Mouse (Mus musculus): ENCODE data around the gene Rapgef4.

DNA sequence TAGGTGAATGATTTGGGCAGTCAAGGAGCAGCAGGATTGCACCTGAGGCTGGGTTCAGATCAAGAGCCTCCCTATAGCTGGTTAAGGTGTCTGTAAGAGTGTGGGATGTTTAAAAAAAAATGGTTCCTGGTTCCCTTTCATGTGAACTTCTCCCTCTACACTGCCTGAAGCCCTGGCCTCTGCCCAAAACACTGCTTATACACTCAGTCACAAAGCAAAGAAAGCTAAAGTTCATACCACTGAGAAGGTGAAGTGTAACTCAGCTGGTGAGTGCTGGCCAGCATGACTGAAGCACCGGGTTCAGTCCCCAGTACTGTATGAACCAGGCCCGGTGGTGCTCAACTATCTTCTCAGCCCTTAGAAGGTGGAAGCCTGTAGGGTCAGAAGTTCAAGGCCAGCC lies 218.4 kb downstream of the Rapgef4 start:
- TF ChIP-seq POLR2A (IDR thresholded peaks at IDR 0.05; ENCODE audit: borderline replicate concordance, extremely low read depth, low read depth, low read length) (no peak), CTCF (IDR thresholded peaks at IDR 0.05; ENCODE audit: insufficient read depth, low read length) (no peak)
